16 mouse cellular contexts compared by ENCODE assay signal in the genomic region with DNA sequence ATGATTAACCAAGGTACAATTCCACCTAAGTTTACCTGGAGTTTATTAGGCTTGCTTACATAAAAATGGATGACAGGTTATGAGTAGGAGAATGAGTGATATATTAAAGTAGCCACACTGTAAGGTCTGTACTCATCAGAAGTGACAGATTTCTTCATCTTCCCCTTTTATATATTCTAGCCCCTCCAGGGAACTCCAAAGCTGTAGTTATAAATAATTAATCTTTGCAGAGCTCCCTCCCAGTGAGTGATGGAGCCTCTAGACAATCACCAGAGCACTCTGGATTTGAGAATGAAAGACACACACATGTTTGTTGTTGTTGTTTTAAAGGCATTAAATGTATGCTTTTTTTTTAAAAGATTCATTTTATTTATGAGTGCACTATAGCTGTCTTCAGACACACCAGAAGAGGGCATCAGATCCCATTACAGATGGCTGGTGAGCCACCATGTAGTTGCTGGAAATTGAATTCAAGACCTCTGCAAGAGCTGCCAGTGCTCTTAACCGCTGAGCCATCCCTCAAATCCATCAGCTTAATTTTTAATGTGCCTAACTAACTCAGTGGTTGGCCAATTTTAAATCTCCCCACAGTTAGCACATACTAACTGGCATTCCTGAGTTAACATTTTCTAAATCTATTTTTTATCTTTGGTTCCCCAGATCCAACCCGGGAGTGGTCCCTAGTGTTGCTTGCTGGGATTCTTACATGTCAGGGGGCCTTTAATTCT.
DNase-seq lines count a peak whose midpoint lies in the region; ATAC-seq and TF ChIP-seq lines count a peak whose summit lies in the region.
"Had no signal": no experiment of that assay in that cellular context is flagged by ENCODE, and none has a peak within 500 bp of the region (broad histone marks: within the 10 kb centered on the region; RNA-seq: fewer than 3 reads in every experiment).

No protein-coding gene starts in this region.

- H3K36me3 ChIP-seq in heart, adult 2 months (ENCODE audit: control insufficient read depth, insufficient read depth, low read length) = no peaks in the 10 kb centered on the region
- no peaks in the 10 kb centered on the region for H3K36me3 ChIP-seq in kidney, embryonic 16.5 days (ENCODE audit: insufficient read depth, low read length)
- H3K36me3 ChIP-seq in midbrain, embryonic 11.5 days (ENCODE audit: control insufficient read depth, insufficient read depth, low read length) = no peaks in the 10 kb centered on the region
- no peaks in the 10 kb centered on the region for H3K36me3 ChIP-seq in midbrain, embryonic 13.5 days
- H3K36me3 ChIP-seq in midbrain, embryonic 16.5 days (ENCODE audit: control insufficient read depth, insufficient read depth, low read length) = no peaks in the 10 kb centered on the region
- H3K36me3 ChIP-seq: heart, embryonic 13.5 days had no signal

- DNase-seq in heart, adult 2 months = no peak
- DNase-seq in heart, adult 9 months (ENCODE audit: low spot score in 2 of 2) = no peak
- no peak for DNase-seq in kidney, postnatal 25 days
- peak; percentile 61 for DNase-seq in midbrain, embryonic 11.5 days (ENCODE audit: low spot score, missing footprints)
- DNase-seq: adrenal gland, postnatal 14 days; cerebellum, adult 11-12 months; cerebellum, adult 9-10 months; cerebellum, postnatal 25 days; forebrain, postnatal 0 days; gastrocnemius, postnatal 14 days; heart, postnatal 36 days had no signal

- H3K27me3 ChIP-seq in heart, adult 2 months (ENCODE audit: control insufficient read depth, insufficient read depth, low read length) = no peaks in the 10 kb centered on the region
- no peaks in the 10 kb centered on the region for H3K27me3 ChIP-seq in kidney, embryonic 16.5 days (ENCODE audit: insufficient read depth, low read length)
- no peaks in the 10 kb centered on the region for H3K27me3 ChIP-seq in midbrain, embryonic 11.5 days (ENCODE audit: control insufficient read depth, insufficient read depth, low read length)
- H3K27me3 ChIP-seq in midbrain, embryonic 13.5 days = no peaks in the 10 kb centered on the region
- H3K27me3 ChIP-seq in midbrain, embryonic 16.5 days (ENCODE audit: control insufficient read depth, insufficient read depth, low read depth, low read length) = no peaks in the 10 kb centered on the region
- H3K27me3 ChIP-seq: forebrain, embryonic 13.5 days; heart, embryonic 13.5 days had no signal

- no peak overlapping the region for H3K4me3 ChIP-seq in heart, adult 2 months
- H3K4me3 ChIP-seq in kidney, embryonic 16.5 days (ENCODE audit: low read length) = no peak overlapping the region
- H3K4me3 ChIP-seq in midbrain, embryonic 11.5 days (ENCODE audit: low read depth, low read length) = no peak overlapping the region
- no peak overlapping the region for H3K4me3 ChIP-seq in midbrain, embryonic 13.5 days (replicated peaks)
- H3K4me3 ChIP-seq in midbrain, embryonic 16.5 days (ENCODE audit: low read depth, low read length) = no peak overlapping the region
- H3K4me3 ChIP-seq: forebrain, embryonic 13.5 days; heart, embryonic 13.5 days had no signal

- no peak overlapping the region for H3K27ac ChIP-seq in heart, adult 2 months
- no peak overlapping the region for H3K27ac ChIP-seq in kidney, embryonic 16.5 days (ENCODE audit: low read length)
- no peak overlapping the region for H3K27ac ChIP-seq in midbrain, embryonic 11.5 days (ENCODE audit: low read depth, low read length)
- no peak overlapping the region for H3K27ac ChIP-seq in midbrain, embryonic 13.5 days
- H3K27ac ChIP-seq in midbrain, embryonic 16.5 days (ENCODE audit: low read length) = no peak overlapping the region
- H3K27ac ChIP-seq: forebrain, embryonic 13.5 days; heart, embryonic 13.5 days had no signal

- no peak overlapping the region for H3K9ac ChIP-seq in heart, adult 2 months (ENCODE audit: low read depth, low read length)
- no peak overlapping the region for H3K9ac ChIP-seq in kidney, embryonic 16.5 days (replicated peaks; ENCODE audit: low read length)
- H3K9ac ChIP-seq in midbrain, embryonic 11.5 days (ENCODE audit: low read length) = no peak overlapping the region
- no peak overlapping the region for H3K9ac ChIP-seq in midbrain, embryonic 13.5 days (replicated peaks)
- no peak overlapping the region for H3K9ac ChIP-seq in midbrain, embryonic 16.5 days (ENCODE audit: low read depth, low read length)
- H3K9ac ChIP-seq: forebrain, embryonic 13.5 days; forebrain, postnatal 0 days; heart, embryonic 13.5 days had no signal

- WGBS in heart, adult 2 months = 81% methylated on average over 2 of the region's 2 CpGs
- 76% methylated on average over 2 of the region's 2 CpGs for WGBS in kidney, embryonic 16.5 days
- 85% methylated on average over 2 of the region's 2 CpGs for WGBS in midbrain, embryonic 11.5 days
- WGBS in midbrain, embryonic 13.5 days = 70% methylated on average over 2 of the region's 2 CpGs
- 56% methylated on average over 2 of the region's 2 CpGs for WGBS in midbrain, embryonic 16.5 days

- no peaks in the 10 kb centered on the region for H3K79me2 ChIP-seq in heart, adult 2 months (replicated peaks; ENCODE audit: control insufficient read depth, insufficient read depth, low read length)

- TF ChIP-seq CTCF in heart, adult 2 months (IDR thresholded peaks at IDR 0.05) = peak; percentile 24; the same call in 1 of the 2 replicates

- TF ChIP-seq EP300 in heart, adult 2 months (IDR thresholded peaks at IDR 0.05; ENCODE audit: insufficient read depth, low read depth, low read length) = no peak

- ATAC-seq in kidney, embryonic 16.5 days (ENCODE audit: low FRiP score, low TSS enrichment) = peak; percentile 70
- no peak for ATAC-seq in midbrain, embryonic 11.5 days (ENCODE audit: low FRiP score)
- ATAC-seq in midbrain, embryonic 13.5 days = no peak
- ATAC-seq in midbrain, embryonic 16.5 days = peak; percentile 28; the same call in 1 of the 2 replicates
- ATAC-seq: forebrain, embryonic 13.5 days; forebrain, postnatal 0 days had no signal

- intact Hi-C loops in heart, adult 2 months (cut with DNase I) = no loop called here

- no peak overlapping the region for H3K4me2 ChIP-seq in kidney, embryonic 16.5 days (replicated peaks; ENCODE audit: low read depth, low read length)
- no peak overlapping the region for H3K4me2 ChIP-seq in midbrain, embryonic 11.5 days
- no peak overlapping the region for H3K4me2 ChIP-seq in midbrain, embryonic 13.5 days (replicated peaks)
- no peak overlapping the region for H3K4me2 ChIP-seq in midbrain, embryonic 16.5 days (ENCODE audit: low read length)
- H3K4me2 ChIP-seq: forebrain, embryonic 13.5 days; heart, embryonic 13.5 days had no signal

- H3K9me3 ChIP-seq in kidney, embryonic 16.5 days (ENCODE audit: low read length) = no peaks in the 10 kb centered on the region
- no peaks in the 10 kb centered on the region for H3K9me3 ChIP-seq in midbrain, embryonic 11.5 days (ENCODE audit: control insufficient read depth, low read length)
- H3K9me3 ChIP-seq in midbrain, embryonic 13.5 days = no peaks in the 10 kb centered on the region
- H3K9me3 ChIP-seq in midbrain, embryonic 16.5 days (replicated peaks; ENCODE audit: control insufficient read depth, low read length, poor library complexity, severe bottlenecking) = no peaks in the 10 kb centered on the region
- H3K9me3 ChIP-seq: forebrain, embryonic 13.5 days; heart, embryonic 13.5 days had no signal

- TF ChIP-seq POLR2A in heart, adult 2 months (IDR thresholded peaks at IDR 0.05; ENCODE audit: insufficient read depth, low read depth, low read length) = no peak

- no peaks in the 10 kb centered on the region for H3K4me1 ChIP-seq in heart, adult 2 months (ENCODE audit: control insufficient read depth, insufficient read depth, low read length)
- peaks cover 5% of the 10 kb centered on the region; the same call in 1 of the 2 replicates for H3K4me1 ChIP-seq in kidney, embryonic 16.5 days (ENCODE audit: insufficient read depth, low read length)
- H3K4me1 ChIP-seq in midbrain, embryonic 11.5 days (ENCODE audit: control insufficient read depth, insufficient read depth, low read length) = no peaks in the 10 kb centered on the region
- no peaks in the 10 kb centered on the region for H3K4me1 ChIP-seq in midbrain, embryonic 13.5 days (replicated peaks)
- no peaks in the 10 kb centered on the region for H3K4me1 ChIP-seq in midbrain, embryonic 16.5 days (ENCODE audit: control insufficient read depth, insufficient read depth, low read length)
- H3K4me1 ChIP-seq: forebrain, embryonic 13.5 days; heart, embryonic 13.5 days had no signal

Comparison
In these comparisons a context has a peak if more than half of its experiments do, and no peak if none do; other contexts are left out.
1. ATAC-seq: peak in kidney, embryonic 16.5 days (single experiment) and midbrain, embryonic 16.5 days (single experiment); none in midbrain, embryonic 11.5 days (single experiment) and midbrain, embryonic 13.5 days (single experiment).